Mouse (Mus musculus): ENCODE measurements around the gene Hpgd. TPM values are rescaled to one million over a fixed set of nuclear protein-coding genes. Genes with fewer than 3 reads are reported as not detected.
"Not testable (repeated sequence)": the region's sequence is repeated elsewhere in the genome, so short reads cannot be mapped to it uniquely, and the experiment has no call there.

Gene Hpgd
- 1 to 10 TPM in 1 of 26 experiments, not detected in 25; 6.2 TPM for total RNA-seq (2018; cell fraction: chromatin; rRNA removed)
- 1 to 10 TPM in 8 of 26 experiments, under 1 TPM in 5, not detected in 13; 0.48 to 1.8 (median 1.1) TPM for total RNA-seq (2018; cell fraction: cytosol; rRNA removed)
- total RNA-seq (2018; cell fraction: nucleus; rRNA removed): under 1 TPM in 6 of 26 experiments, not detected in 20; 0.39 to 0.86 (median 0.66) TPM
- polyA plus RNA-seq (2018): 1.3 to 9.5 TPM (median 2.9 TPM) in 3 replicates

GRCm38 (mm10) chr8:56294373-56294877 is at the start of gene Hpgd:
Hpgd (plus strand) TSS chr8:56294585.
- H3K36me3 ChIP-seq (ENCODE audit: inconsistent target): no peaks in the 10 kb centered on the region
- no peak within 1 kb of the TSS for H3K27ac ChIP-seq
- H3K4me3 ChIP-seq (ENCODE audit: inconsistent target): peak within 1 kb of the TSS; percentile 12; the same call in 1 of the 2 replicates
- no peaks in the 10 kb centered on the region for H3K79me2 ChIP-seq (ENCODE audit: inconsistent target)
- 3% methylated on average over 33 of the region's 33 CpGs for WGBS (ENCODE audit: missing documents)

GRCm38 (mm10) chr8:56251728-56252127 is 42.7 kb upstream of the Hpgd start:
- H3K36me3 ChIP-seq (ENCODE audit: inconsistent target); H3K79me2 ChIP-seq (ENCODE audit: inconsistent target); H3K27ac ChIP-seq; H3K4me3 ChIP-seq (ENCODE audit: inconsistent target): not testable (repeated sequence)
- WGBS (ENCODE audit: missing documents): 86% methylated on average over 3 of the region's 3 CpGs

GRCm38 (mm10) chr8:56252314-56252713 is 42.1 kb upstream of the Hpgd start:
- no peak overlapping the region for H3K4me3 ChIP-seq (ENCODE audit: inconsistent target)
- H3K79me2 ChIP-seq (ENCODE audit: inconsistent target): no peaks in the 10 kb centered on the region
- no peaks in the 10 kb centered on the region for H3K36me3 ChIP-seq (ENCODE audit: inconsistent target)
- WGBS (ENCODE audit: missing documents): 88% methylated on average over 1 of the region's 1 CpGs
- no peak overlapping the region for H3K27ac ChIP-seq

GRCm38 (mm10) chr8:56261190-56261589 is 33.2 kb upstream of the Hpgd start:
- Histone ChIP-seq H3K79me2 (ENCODE audit: inconsistent target) (no peaks in the 10 kb centered on the region), H3K36me3 (ENCODE audit: inconsistent target) (no peaks in the 10 kb centered on the region), H3K4me3 (ENCODE audit: inconsistent target) (no peak overlapping the region), H3K27ac (no peak overlapping the region)
- 100% methylated on average over 1 of the region's 1 CpGs for WGBS (ENCODE audit: missing documents)

GRCm38 (mm10) chr8:56269687-56270663 is 24.4 kb upstream of the Hpgd start:
- WGBS (ENCODE audit: missing documents): 81% methylated on average over 10 of the region's 10 CpGs
- Histone ChIP-seq H3K79me2 (ENCODE audit: inconsistent target) (no peaks in the 10 kb centered on the region), H3K27ac (no peak overlapping the region), H3K4me3 (ENCODE audit: inconsistent target) (no peak overlapping the region), H3K36me3 (ENCODE audit: inconsistent target) (no peaks in the 10 kb centered on the region)

GRCm38 (mm10) chr8:56272934-56273333 is 21.5 kb upstream of the Hpgd start:
- Histone ChIP-seq H3K79me2 (ENCODE audit: inconsistent target) (no peaks in the 10 kb centered on the region), H3K36me3 (ENCODE audit: inconsistent target) (no peaks in the 10 kb centered on the region), H3K27ac (no peak overlapping the region), H3K4me3 (ENCODE audit: inconsistent target) (no peak overlapping the region)
- 80% methylated on average over 1 of the region's 1 CpGs for whole genome bisulfite sequencing (ENCODE audit: missing documents)

- Histone ChIP-seq H3K4me3 (ENCODE audit: inconsistent target) (no peak overlapping the region), H3K79me2 (ENCODE audit: inconsistent target) (no peaks in the 10 kb centered on the region), H3K27ac (no peak overlapping the region), H3K36me3 (ENCODE audit: inconsistent target) (no peaks in the 10 kb centered on the region)
These were observed 19.1 kb upstream of the Hpgd start for GRCm38 (mm10) chr8:56275316-56275715.

GRCm38 (mm10) chr8:56277810-56278528 is 16.4 kb upstream of the Hpgd start:
- Histone ChIP-seq H3K79me2 (ENCODE audit: inconsistent target) (no peaks in the 10 kb centered on the region), H3K27ac (no peak overlapping the region), H3K4me3 (ENCODE audit: inconsistent target) (no peak overlapping the region), H3K36me3 (ENCODE audit: inconsistent target) (no peaks in the 10 kb centered on the region)
- 73% methylated on average over 7 of the region's 9 CpGs for WGBS (ENCODE audit: missing documents)

GRCm38 (mm10) chr8:56278545-56279063 is 15.8 kb upstream of the Hpgd start:
- WGBS (ENCODE audit: missing documents): 93% methylated on average over 2 of the region's 2 CpGs
- Histone ChIP-seq H3K79me2 (ENCODE audit: inconsistent target) (no peaks in the 10 kb centered on the region), H3K4me3 (ENCODE audit: inconsistent target) (no peak overlapping the region), H3K36me3 (ENCODE audit: inconsistent target) (no peaks in the 10 kb centered on the region), H3K27ac (no peak overlapping the region)

GRCm38 (mm10) chr8:56283936-56284335 is 10.4 kb upstream of the Hpgd start:
- no peak overlapping the region for H3K4me3 ChIP-seq (ENCODE audit: inconsistent target)
- H3K79me2 ChIP-seq (ENCODE audit: inconsistent target): no peaks in the 10 kb centered on the region
- WGBS (ENCODE audit: missing documents): 89% methylated on average over 1 of the region's 1 CpGs
- H3K27ac ChIP-seq: no peak overlapping the region
- H3K36me3 ChIP-seq (ENCODE audit: inconsistent target): no peaks in the 10 kb centered on the region

- Histone ChIP-seq H3K36me3 (ENCODE audit: inconsistent target) (no peaks in the 10 kb centered on the region), H3K4me3 (ENCODE audit: inconsistent target) (no peak overlapping the region), H3K27ac (no peak overlapping the region), H3K79me2 (ENCODE audit: inconsistent target) (no peaks in the 10 kb centered on the region)
- WGBS (ENCODE audit: missing documents): 34% methylated on average over 3 of the region's 3 CpGs
These were observed 9.4 kb upstream of the Hpgd start for GRCm38 (mm10) chr8:56284957-56285356.

GRCm38 (mm10) chr8:56286717-56287116 is 7.7 kb upstream of the Hpgd start:
- Histone ChIP-seq H3K36me3 (ENCODE audit: inconsistent target) (no peaks in the 10 kb centered on the region), H3K4me3 (ENCODE audit: inconsistent target) (no peak overlapping the region), H3K79me2 (ENCODE audit: inconsistent target) (no peaks in the 10 kb centered on the region), H3K27ac (no peak overlapping the region)
- WGBS (ENCODE audit: missing documents): 87% methylated on average over 2 of the region's 2 CpGs

- Histone ChIP-seq H3K36me3 (ENCODE audit: inconsistent target) (no peaks in the 10 kb centered on the region), H3K79me2 (ENCODE audit: inconsistent target) (no peaks in the 10 kb centered on the region), H3K4me3 (ENCODE audit: inconsistent target) (no peak overlapping the region), H3K27ac (no peak overlapping the region)
- 84% methylated on average over 7 of the region's 7 CpGs for WGBS (ENCODE audit: missing documents)
These were observed 6.9 kb upstream of the Hpgd start for GRCm38 (mm10) chr8:56287370-56288072.

GRCm38 (mm10) chr8:56292318-56292717 is 2.1 kb upstream of the Hpgd start:
- no peaks in the 10 kb centered on the region for H3K36me3 ChIP-seq (ENCODE audit: inconsistent target)
- no peaks in the 10 kb centered on the region for H3K79me2 ChIP-seq (ENCODE audit: inconsistent target)
- 67% methylated on average over 7 of the region's 7 CpGs for WGBS (ENCODE audit: missing documents)
- H3K27ac ChIP-seq: no peak overlapping the region
- no peak overlapping the region for H3K4me3 ChIP-seq (ENCODE audit: inconsistent target)
